Mouse (Mus musculus) spleen, adult 2 months (tissue): ENCODE results near the gene Idh2.

ENCODE experiments used
- CTCF ChIP-seq: fragments of 200-500 bp; IDR thresholded peaks from 2 replicates; pipeline ENCODE4 v1.5.1; 2011; ENCODE audit warnings: mild to moderate bottlenecking, inconsistent platforms; ENCODE audit not compliant: insufficient read depth, insufficient read length, insufficient replicate concordance; ENCODE audit errors: extremely low read depth
- POLR2A ChIP-seq: fragments of 200-500 bp; IDR thresholded peaks from 2 replicates; pipeline ENCODE4 v1.6.1; 2011; ENCODE audit warnings: low read depth, low read length, inconsistent platforms

- no peak for TF ChIP-seq POLR2A
- TF ChIP-seq CTCF: no peak
Measured at GRCm38 (mm10) chr7:80057781-80058180, 57.4 kb downstream of the Idh2 start.
